Mouse (Mus musculus) spleen, adult 2 months (tissue): Measurements from ENCODE around the gene Inpp5a.

Experiments
- CTCF ChIP-seq: fragments of 200-500 bp; IDR thresholded peaks from 2 replicates; pipeline ENCODE4 v1.5.1; 2011; ENCODE audit warnings: mild to moderate bottlenecking, inconsistent platforms; ENCODE audit not compliant: insufficient read depth, insufficient read length, insufficient replicate concordance; ENCODE audit errors: extremely low read depth
- POLR2A ChIP-seq: fragments of 200-500 bp; IDR thresholded peaks from 2 replicates; pipeline ENCODE4 v1.6.1; 2011; ENCODE audit warnings: low read depth, low read length, inconsistent platforms

DNA sequence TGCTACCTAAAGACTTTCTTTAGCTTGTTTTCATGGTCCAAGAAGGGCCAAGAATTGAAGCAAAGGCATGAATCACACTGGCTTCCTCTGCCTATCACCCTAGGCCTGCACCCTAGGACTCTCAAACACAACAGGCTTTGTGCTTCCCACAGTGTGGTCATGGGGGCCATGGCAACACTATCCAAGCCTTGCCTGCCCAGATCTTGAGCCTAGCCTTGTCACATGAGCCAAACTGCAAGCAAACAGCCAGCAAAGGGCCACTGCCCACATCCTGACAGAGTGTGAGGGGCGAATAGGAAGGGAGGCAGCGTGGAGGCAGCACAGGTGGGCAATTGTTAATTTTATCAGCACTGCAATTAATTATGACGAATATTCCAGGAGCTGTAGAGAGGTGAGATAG lies 183.8 kb downstream of the Inpp5a start:
- no peak for TF ChIP-seq POLR2A
- no peak for TF ChIP-seq CTCF
